Mouse (Mus musculus): Measurements from ENCODE around the gene Lrp5. TPM values are rescaled to one million over a fixed set of nuclear protein-coding genes. Genes with fewer than 3 reads are reported as not detected.

The Lrp5 gene
- polyA plus RNA-seq, 1 experiment from 2014 or later, result 3.6 TPM

DNA sequence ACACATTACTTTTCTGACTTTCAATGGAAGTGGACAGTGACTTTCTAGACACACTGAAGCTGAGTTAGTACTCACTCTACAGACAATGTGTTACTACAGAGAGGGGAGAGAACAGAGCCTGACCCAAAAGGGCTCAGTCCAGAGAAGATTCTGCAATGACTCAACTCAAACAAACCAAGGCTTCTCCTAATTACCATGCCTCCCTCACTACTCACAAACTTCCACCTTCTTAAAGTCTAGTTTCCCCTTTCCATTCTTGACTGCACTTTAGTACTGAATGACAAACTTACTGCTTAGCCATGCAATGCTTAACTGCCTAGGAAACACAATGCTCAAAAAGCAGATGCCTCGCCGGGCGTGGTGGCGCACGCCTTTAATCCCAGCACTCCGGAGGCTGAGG is 148.7 kb downstream of the Lrp5 start:
- H3K9me3 ChIP-seq (ENCODE audit: low read length), result no peaks in the 10 kb centered on the region
- H3K36me3 ChIP-seq (replicated peaks; ENCODE audit: insufficient read depth, low read length), result no peaks in the 10 kb centered on the region
- no peak overlapping the region for H3K9ac ChIP-seq (replicated peaks)
- no peak for ATAC-seq
- no peak for DNase-seq
- TF ChIP-seq EP300 (IDR thresholded peaks at IDR 0.05; ENCODE audit: low read depth) (no peak), CTCF (IDR thresholded peaks at IDR 0.05; ENCODE audit: low read depth) (no peak)
- H3K4me2 ChIP-seq (ENCODE audit: low read depth, low read length), result no peak overlapping the region
- H3K27me3 ChIP-seq (ENCODE audit: insufficient read depth, low read length), result no peaks in the 10 kb centered on the region
- H3K27ac ChIP-seq (ENCODE audit: low read depth), result no peak overlapping the region
- 85% methylated on average over 6 of the region's 6 CpGs for WGBS (ENCODE audit: insufficient replicate concordance)
- no peak overlapping the region for H3K4me3 ChIP-seq (ENCODE audit: low read depth, low read length)
- H3K4me1 ChIP-seq (ENCODE audit: insufficient read depth), result peaks cover 13% of the 10 kb centered on the region

DNA sequence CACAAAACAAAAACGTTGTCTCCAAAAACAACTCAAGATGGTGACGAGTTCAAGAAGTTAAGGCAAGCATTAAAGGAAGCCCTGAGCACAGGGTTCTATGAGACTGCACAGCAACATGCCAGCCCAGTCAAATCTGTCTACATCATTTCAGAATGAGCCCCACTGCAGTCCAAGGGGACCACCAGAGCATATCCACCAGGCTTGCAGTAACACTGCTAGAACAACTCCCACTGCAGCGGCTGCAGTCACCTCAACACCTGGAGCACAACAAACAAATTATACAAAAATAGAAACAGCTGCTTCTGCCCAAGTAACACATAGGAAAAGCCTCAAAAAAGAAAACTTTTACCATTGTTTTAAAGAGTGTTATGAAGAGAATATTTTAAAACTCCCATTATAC is 151.4 kb downstream of the Lrp5 start:
- DNase-seq, result no peak
- no peaks in the 10 kb centered on the region for H3K9me3 ChIP-seq (ENCODE audit: low read length)
- no peak overlapping the region for H3K9ac ChIP-seq (replicated peaks)
- no peak overlapping the region for H3K4me2 ChIP-seq (ENCODE audit: low read depth, low read length)
- no peaks in the 10 kb centered on the region for H3K27me3 ChIP-seq (ENCODE audit: insufficient read depth, low read length)
- H3K36me3 ChIP-seq (replicated peaks; ENCODE audit: insufficient read depth, low read length), result no peaks in the 10 kb centered on the region
- H3K4me3 ChIP-seq (ENCODE audit: low read depth, low read length), result no peak overlapping the region
- H3K27ac ChIP-seq (ENCODE audit: low read depth), result no peak overlapping the region
- peaks cover 15% of the 10 kb centered on the region for H3K4me1 ChIP-seq (ENCODE audit: insufficient read depth)
- TF ChIP-seq EP300 (IDR thresholded peaks at IDR 0.05; ENCODE audit: low read depth) (no peak), CTCF (IDR thresholded peaks at IDR 0.05; ENCODE audit: low read depth) (no peak)
- ATAC-seq, result no peak
- WGBS (ENCODE audit: insufficient replicate concordance), result 80% methylated on average over 3 of the region's 3 CpGs

Other genes with a start within 250 kb of the Lrp5 start
- 14.5 and 16.4 TPM in 2 replicates for gene Ppp6r3, start 110.8 kb downstream of the Lrp5 start, polyA plus RNA-seq (2015; fragmentation: Nextera tagmentation; extraction: Ambion mirVana)
- gene 1810055G02Rik, start 21.7 kb upstream of the Lrp5 start, polyA plus RNA-seq (2015; fragmentation: Nextera tagmentation; extraction: Ambion mirVana), result 48.2 and 52.7 TPM in 2 replicates
- 4.7 and 6.2 TPM in 2 replicates for gene Kmt5b, start 80.9 kb upstream of the Lrp5 start, polyA plus RNA-seq (2015; fragmentation: Nextera tagmentation; extraction: Ambion mirVana)
- 24.8 and 48.6 TPM in 2 replicates for gene Chka, start 165.2 kb upstream of the Lrp5 start, polyA plus RNA-seq (2015; fragmentation: Nextera tagmentation; extraction: Ambion mirVana)
- 28.1 and 29.7 TPM in 2 replicates for gene Tcirg1, start 220.6 kb upstream of the Lrp5 start, polyA plus RNA-seq (2015; fragmentation: Nextera tagmentation; extraction: Ambion mirVana)
- 165 and 167 TPM in 2 replicates for gene Ndufs8, start 226.2 kb upstream of the Lrp5 start, polyA plus RNA-seq (2015; fragmentation: Nextera tagmentation; extraction: Ambion mirVana)
- 9.5 TPM in 2 replicates for gene Aldh3b1, start 243.2 kb upstream of the Lrp5 start, polyA plus RNA-seq (2015; fragmentation: Nextera tagmentation; extraction: Ambion mirVana)
- gene Unc93b1, start 248.6 kb upstream of the Lrp5 start, polyA plus RNA-seq (2015; fragmentation: Nextera tagmentation; extraction: Ambion mirVana), result 42.6 and 48.1 TPM in 2 replicates